ENCODE assay signal across 20 mouse cellular contexts in genomic region chr1:174066305-174066704, GRCm38 (mm10). TPM values are rescaled to one million over a fixed set of nuclear protein-coding genes. Genes with fewer than 3 reads are reported as not detected.
A peak's percentile ranks its signal among the peaks of the same experiment; 100 is the strongest.
ATAC-seq lines count a peak whose summit lies in the region.
"Had no signal": no experiment of that assay in that cellular context is flagged by ENCODE, and none has a peak within 500 bp of the region (broad histone marks: within the 10 kb centered on the region; RNA-seq: fewer than 3 reads in every experiment).

TSS of gene Olfr430 (plus strand) at chr1:174066605.

- 89% methylated on average over 3 of the region's 3 CpGs for WGBS in intestine, embryonic 16.5 days

- H3K4me1 ChIP-seq in intestine, embryonic 16.5 days (ENCODE audit: control insufficient read depth, insufficient read depth, low read length): no peaks in the 10 kb centered on the region

- H3K27me3 ChIP-seq in intestine, embryonic 16.5 days (replicated peaks; ENCODE audit: control insufficient read depth, insufficient read depth, low read length): no peaks in the 10 kb centered on the region
- H3K27me3 ChIP-seq: CH12.LX had no signal

- no peaks in the 10 kb centered on the region for H3K9me3 ChIP-seq in intestine, embryonic 16.5 days (ENCODE audit: control insufficient read depth, low read length)
- H3K9me3 ChIP-seq: G1E had no signal

- ATAC-seq in megakaryocyte, adult 5-6 weeks (ENCODE audit: poor library complexity, severe bottlenecking): peak; percentile 35; the same call in 1 of the 2 replicates
- ATAC-seq in intestine, embryonic 16.5 days: no peak
- ATAC-seq: activated CD4-positive, CD25-positive, alpha-beta regulatory T cell, adult 4 months; CD4-positive, CD25-positive, alpha-beta regulatory T cell, adult 4 months; Patski had no signal

- no peak within 1 kb of the TSS for H3K4me3 ChIP-seq in intestine, embryonic 16.5 days (ENCODE audit: low read length)

- H3K9ac ChIP-seq in intestine, embryonic 16.5 days (ENCODE audit: low read depth, low read length): no peak within 1 kb of the TSS

- no peak within 1 kb of the TSS for H3K4me2 ChIP-seq in intestine, embryonic 16.5 days (ENCODE audit: low read depth, low read length)

- H3K27ac ChIP-seq in intestine, embryonic 16.5 days (ENCODE audit: low read length): no peak within 1 kb of the TSS

- H3K36me3 ChIP-seq in intestine, embryonic 16.5 days (ENCODE audit: control insufficient read depth, insufficient read depth, low read length): no peaks in the 10 kb centered on the region
- H3K36me3 ChIP-seq: G1E had no signal

RNA-seq across cellular contexts. Expression of gene Olfr430, which starts in this region (rescaled TPM):
- not detected in 2 replicates for total RNA-seq in megakaryocyte, adult 5-6 weeks (2015)
- total RNA-seq in megakaryocyte, adult 5-6 weeks (2017): not detected in 2 replicates
- not detected in 2 replicates for polyA plus RNA-seq in intestine, embryonic 16.5 days (2015; fragmentation: Nextera tagmentation; extraction: Ambion mirVana)
- total RNA-seq: adrenal gland, adult 18-20 months; adrenal gland, adult 2 months; adrenal gland, adult 8-10 months; adrenal gland, postnatal 10 days; adrenal gland, postnatal 14 days; adrenal gland, postnatal 25 days; adrenal gland, postnatal 36 days; adrenal gland, postnatal 4 days; CH12.LX; ES-E14; G1E; MEL had no signal
- polyA plus RNA-seq: activated CD4-positive, CD25-positive, alpha-beta regulatory T cell, adult 4 months; adrenal gland, adult 2 months; brain, embryonic 14.5 days; C2C12; CD4-positive, CD25-positive, alpha-beta regulatory T cell, adult 4 months; cerebellum, adult 2 months; G1E; Patski had no signal

Comparison
In these comparisons a context has a peak if more than half of its experiments do, and no peak if none do; other contexts are left out.
1. Peak in ATAC-seq in megakaryocyte, adult 5-6 weeks; RNA of the gene not detected or under 1 TPM.